Mouse (Mus musculus) kidney, postnatal 25 days (tissue): ENCODE data around the gene Lamtor2.
A peak's percentile ranks its signal among the peaks of the same experiment; 100 is the strongest.
"Not testable (repeated sequence)": the region's sequence is repeated elsewhere in the genome, so short reads cannot be mapped to it uniquely, and the experiment has no call there.

Source experiments
- DNase-seq, 2 experiments: peaks; one replicate each; pipeline ENCODE4 v3.0.0; 2021; ENCODE audit warnings: mixed read lengths in 2 of 2

The Lamtor2 gene

GRCm38 (mm10) chr3:88552676-88553524, at the start of gene Lamtor2:
Gene Lamtor2, minus strand, starts transcription at chr3:88553074.
- DNase-seq, result peak; percentile 98 to 99

- no peak for DNase-seq
Measured at GRCm38 (mm10) chr3:88602466-88602865, 49.6 kb upstream of the Lamtor2 start.

- DNase-seq, result not testable (repeated sequence)
Measured at GRCm38 (mm10) chr3:88596547-88596946, 43.7 kb upstream of the Lamtor2 start.

GRCm38 (mm10) chr3:88593893-88594580, 41.2 kb upstream of the Lamtor2 start:
- peak; percentile 45 to 71 for DNase-seq

GRCm38 (mm10) chr3:88592942-88593576, 40.2 kb upstream of the Lamtor2 start:
- peak in 1 of 2 experiments; percentile 44 for DNase-seq

- peak; percentile 73 to 79 for DNase-seq
Measured at GRCm38 (mm10) chr3:88591950-88592731, 39.3 kb upstream of the Lamtor2 start.

GRCm38 (mm10) chr3:88591044-88591443, 38.2 kb upstream of the Lamtor2 start:
- DNase-seq, result no peak

- DNase-seq, result no peak
Measured at GRCm38 (mm10) chr3:88590246-88590645, 37.4 kb upstream of the Lamtor2 start.

GRCm38 (mm10) chr3:88586640-88587039, 33.8 kb upstream of the Lamtor2 start:
- no peak for DNase-seq

- no peak for DNase-seq
Measured at GRCm38 (mm10) chr3:88585769-88586168, 32.9 kb upstream of the Lamtor2 start.

- DNase-seq, result peak; percentile 82 to 88
Measured at GRCm38 (mm10) chr3:88579454-88580117, 26.7 kb upstream of the Lamtor2 start.

- DNase-seq, result no peak
Measured at GRCm38 (mm10) chr3:88578498-88579424, 25.9 kb upstream of the Lamtor2 start.

- DNase-seq, result not testable (repeated sequence)
Measured at GRCm38 (mm10) chr3:88577846-88578245, 25.0 kb upstream of the Lamtor2 start.

- no peak for DNase-seq
Measured at GRCm38 (mm10) chr3:88575540-88575939, 22.7 kb upstream of the Lamtor2 start, which contains the start of gene Ssr2. Gene Ssr2, plus strand, starts transcription at chr3:88575876.

- DNase-seq, result no peak
Measured at GRCm38 (mm10) chr3:88573810-88574209, 20.9 kb upstream of the Lamtor2 start.

- no peak for DNase-seq
Measured at GRCm38 (mm10) chr3:88572835-88573234, 20.0 kb upstream of the Lamtor2 start.

- no peak for DNase-seq
Measured at GRCm38 (mm10) chr3:88571856-88572255, 19.0 kb upstream of the Lamtor2 start.

GRCm38 (mm10) chr3:88570341-88570740, 17.5 kb upstream of the Lamtor2 start:
- no peak for DNase-seq

- DNase-seq, result no peak
Measured at GRCm38 (mm10) chr3:88569694-88570093, 16.8 kb upstream of the Lamtor2 start.

GRCm38 (mm10) chr3:88569093-88569492, 16.2 kb upstream of the Lamtor2 start:
- no peak for DNase-seq

- no peak for DNase-seq
Measured at GRCm38 (mm10) chr3:88568615-88569014, 15.7 kb upstream of the Lamtor2 start.
